Mouse (Mus musculus) intestine, embryonic 15.5 days (tissue): Measurements from ENCODE around the gene Rel. TPM values are rescaled to one million over a fixed set of nuclear protein-coding genes. Genes with fewer than 3 reads are reported as not detected.
"Not testable (repeated sequence)": the region's sequence is repeated elsewhere in the genome, so short reads cannot be mapped to it uniquely, and the experiment has no call there.

Experiments used
- ATAC-seq: fragments of 200-750 bp; cut with Nextera tagmentation; 2 replicates; pipeline ENCODE4 v1.8.0; 2017; ENCODE audit warnings: moderate TSS enrichment, moderate library complexity
- H3K27ac ChIP-seq: fragments of 300-500 bp; sonication (generic); 2 replicates; pipeline ENCODE4 v1.5.1; 2015; ENCODE audit warnings: mild to moderate bottlenecking, inconsistent platforms
- H3K27me3 ChIP-seq: fragments of 300-500 bp; sonication (generic); replicated peaks from 2 replicates; pipeline ENCODE4 v1.6.1; 2015; ENCODE audit warnings: inconsistent platforms
- H3K36me3 ChIP-seq: fragments of 300-500 bp; sonication (generic); 2 replicates; pipeline ENCODE4 v1.6.1; 2015; ENCODE audit warnings: inconsistent platforms
- H3K4me1 ChIP-seq: fragments of 300-500 bp; sonication (generic); replicated peaks from 2 replicates; pipeline ENCODE4 v1.6.1; 2015; ENCODE audit warnings: inconsistent platforms
- H3K4me2 ChIP-seq: fragments of 300-500 bp; sonication (generic); replicated peaks from 2 replicates; pipeline ENCODE4 v1.6.1; 2015; ENCODE audit warnings: mild to moderate bottlenecking, inconsistent platforms
- H3K4me3 ChIP-seq: fragments of 300-500 bp; sonication (generic); replicated peaks from 2 replicates; pipeline ENCODE4 v1.5.1; 2015; ENCODE audit warnings: inconsistent platforms
- H3K9ac ChIP-seq: fragments of 300-500 bp; sonication (generic); 2 replicates; pipeline ENCODE4 v1.6.1; 2015; ENCODE audit warnings: inconsistent platforms
- H3K9me3 ChIP-seq: fragments of 300-500 bp; sonication (generic); 2 replicates; pipeline ENCODE4 v1.6.1; 2016; ENCODE audit warnings: inconsistent platforms
- WGBS: fragments of 180-500 bp; shearing (Covaris S2); methylation state at CpG from one replicate; pipeline ENCODE4 v1.1.7; 2015; 5-methylcytosine and 5-hydroxymethylcytosine counted together
- polyA plus RNA-seq: library from polyadenylated mRNA; unstranded; fragments of >200 nt; fragmentation: Nextera tagmentation; extraction: Ambion mirVana; gene quantifications from 2 replicates; pipeline ENCODE4 v1.2.1, GENCODE M21; 2015

The Rel gene
- 0.73 and 0.80 TPM in 2 replicates for polyA plus RNA-seq

- Histone ChIP-seq H3K27me3 (no peaks in the 10 kb centered on the region), H3K4me1 (no peaks in the 10 kb centered on the region), H3K9ac (peak within 1 kb of the TSS; percentile 74), H3K4me3 (peak within 1 kb of the TSS; percentile 76), H3K9me3 (no peaks in the 10 kb centered on the region), H3K27ac (peak within 1 kb of the TSS; percentile 97), H3K36me3 (no peaks in the 10 kb centered on the region), H3K4me2 (peak within 1 kb of the TSS; percentile 74)
- under 1% methylated on average over 88 of the region's 88 CpGs for WGBS
- ATAC-seq, result peak; percentile 95
These were observed at the start of gene Rel for GRCm38 (mm10) chr11:23770760-23771506. Gene Rel, minus strand, starts transcription at chr11:23770970.

- H3K4me1 ChIP-seq, result no peaks in the 10 kb centered on the region
- no peaks in the 10 kb centered on the region for H3K36me3 ChIP-seq
- no peak overlapping the region for H3K4me2 ChIP-seq
- no peak overlapping the region for H3K9ac ChIP-seq
- no peaks in the 10 kb centered on the region for H3K27me3 ChIP-seq
- ATAC-seq, result no peak
- H3K9me3 ChIP-seq, result no peaks in the 10 kb centered on the region
- H3K4me3 ChIP-seq, result no peak overlapping the region
- 70% methylated on average over 1 of the region's 1 CpGs for WGBS
- no peak overlapping the region for H3K27ac ChIP-seq
These were observed 48.0 kb upstream of the Rel start for GRCm38 (mm10) chr11:23818745-23819144.

GRCm38 (mm10) chr11:23810741-23811140 is 40.0 kb upstream of the Rel start:
- Histone ChIP-seq H3K36me3 (no peaks in the 10 kb centered on the region), H3K4me1 (no peaks in the 10 kb centered on the region), H3K4me2 (no peak overlapping the region), H3K27me3 (no peaks in the 10 kb centered on the region), H3K9me3 (no peaks in the 10 kb centered on the region), H3K9ac (no peak overlapping the region), H3K4me3 (no peak overlapping the region), H3K27ac (no peak overlapping the region)
- 43% methylated on average over 2 of the region's 2 CpGs for WGBS
- no peak for ATAC-seq

GRCm38 (mm10) chr11:23805716-23806115 is 34.9 kb upstream of the Rel start:
- no peaks in the 10 kb centered on the region for H3K27me3 ChIP-seq
- WGBS, result 73% methylated on average over 3 of the region's 3 CpGs
- no peaks in the 10 kb centered on the region for H3K9me3 ChIP-seq
- H3K9ac ChIP-seq, result no peak overlapping the region
- ATAC-seq, result no peak
- no peak overlapping the region for H3K27ac ChIP-seq
- H3K4me3 ChIP-seq, result no peak overlapping the region
- no peaks in the 10 kb centered on the region for H3K4me1 ChIP-seq
- no peak overlapping the region for H3K4me2 ChIP-seq
- H3K36me3 ChIP-seq, result no peaks in the 10 kb centered on the region

- Histone ChIP-seq H3K27me3 (no peaks in the 10 kb centered on the region), H3K9ac (no peak overlapping the region), H3K9me3 (no peaks in the 10 kb centered on the region), H3K36me3 (no peaks in the 10 kb centered on the region), H3K4me2 (no peak overlapping the region), H3K27ac (no peak overlapping the region), H3K4me1 (no peaks in the 10 kb centered on the region), H3K4me3 (no peak overlapping the region)
- 67% methylated on average over 7 of the region's 7 CpGs for WGBS
- ATAC-seq, result no peak
These were observed 32.4 kb upstream of the Rel start for GRCm38 (mm10) chr11:23803136-23803535.

GRCm38 (mm10) chr11:23802256-23802655 is 31.5 kb upstream of the Rel start:
- Histone ChIP-seq H3K9ac (no peak overlapping the region), H3K4me3 (no peak overlapping the region), H3K36me3 (no peaks in the 10 kb centered on the region), H3K9me3 (no peaks in the 10 kb centered on the region), H3K27me3 (no peaks in the 10 kb centered on the region), H3K4me2 (no peak overlapping the region), H3K4me1 (no peaks in the 10 kb centered on the region), H3K27ac (no peak overlapping the region)
- WGBS, result 92% methylated on average over 1 of the region's 1 CpGs
- ATAC-seq, result no peak

GRCm38 (mm10) chr11:23801851-23802250 is 31.1 kb upstream of the Rel start:
- Histone ChIP-seq H3K27ac (no peak overlapping the region), H3K9ac (no peak overlapping the region), H3K4me2 (no peak overlapping the region), H3K27me3 (no peaks in the 10 kb centered on the region), H3K4me3 (no peak overlapping the region), H3K36me3 (no peaks in the 10 kb centered on the region), H3K4me1 (no peaks in the 10 kb centered on the region), H3K9me3 (no peaks in the 10 kb centered on the region)
- 58% methylated on average over 7 of the region's 7 CpGs for WGBS
- no peak for ATAC-seq

GRCm38 (mm10) chr11:23783677-23784076 is 12.9 kb upstream of the Rel start:
- not testable (repeated sequence) for H3K27ac ChIP-seq, H3K4me3 ChIP-seq, H3K9me3 ChIP-seq, H3K4me2 ChIP-seq, H3K36me3 ChIP-seq, H3K9ac ChIP-seq, H3K4me1 ChIP-seq, ATAC-seq, H3K27me3 ChIP-seq
- 91% methylated on average over 5 of the region's 5 CpGs for WGBS

- Histone ChIP-seq H3K9me3 (no peaks in the 10 kb centered on the region), H3K36me3 (no peaks in the 10 kb centered on the region), H3K4me2 (no peak overlapping the region), H3K4me3 (no peak overlapping the region), H3K27ac (no peak overlapping the region), H3K4me1 (no peaks in the 10 kb centered on the region), H3K9ac (no peak overlapping the region), H3K27me3 (no peaks in the 10 kb centered on the region)
- ATAC-seq, result no peak
- 83% methylated on average over 5 of the region's 5 CpGs for WGBS
These were observed 12.3 kb upstream of the Rel start for GRCm38 (mm10) chr11:23783085-23783484.

GRCm38 (mm10) chr11:23782038-23782437 is 11.3 kb upstream of the Rel start:
- no peak overlapping the region for H3K4me3 ChIP-seq
- no peak overlapping the region for H3K9ac ChIP-seq
- no peaks in the 10 kb centered on the region for H3K27me3 ChIP-seq
- H3K9me3 ChIP-seq, result no peaks in the 10 kb centered on the region
- no peak overlapping the region for H3K4me2 ChIP-seq
- no peaks in the 10 kb centered on the region for H3K36me3 ChIP-seq
- H3K4me1 ChIP-seq, result no peaks in the 10 kb centered on the region
- no peak overlapping the region for H3K27ac ChIP-seq
- ATAC-seq, result no peak
- WGBS, result 68% methylated on average over 3 of the region's 3 CpGs

- H3K4me2 ChIP-seq, result no peak overlapping the region
- H3K27me3 ChIP-seq, result no peaks in the 10 kb centered on the region
- no peak for ATAC-seq
- H3K36me3 ChIP-seq, result no peaks in the 10 kb centered on the region
- no peaks in the 10 kb centered on the region for H3K4me1 ChIP-seq
- H3K9me3 ChIP-seq, result no peaks in the 10 kb centered on the region
- no peak overlapping the region for H3K4me3 ChIP-seq
- 83% methylated on average over 8 of the region's 8 CpGs for WGBS
- no peak overlapping the region for H3K27ac ChIP-seq
- H3K9ac ChIP-seq, result no peak overlapping the region
These were observed 8.0 kb upstream of the Rel start for GRCm38 (mm10) chr11:23778787-23779201.

GRCm38 (mm10) chr11:23772471-23772870 is 1.7 kb upstream of the Rel start:
- no peak overlapping the region for H3K4me2 ChIP-seq
- no peak overlapping the region for H3K9ac ChIP-seq
- H3K9me3 ChIP-seq, result no peaks in the 10 kb centered on the region
- no peak overlapping the region for H3K4me3 ChIP-seq
- H3K27me3 ChIP-seq, result no peaks in the 10 kb centered on the region
- H3K27ac ChIP-seq, result no peak overlapping the region
- H3K36me3 ChIP-seq, result no peaks in the 10 kb centered on the region
- WGBS, result 47% methylated on average over 1 of the region's 1 CpGs
- ATAC-seq, result no peak
- H3K4me1 ChIP-seq, result no peaks in the 10 kb centered on the region

- Histone ChIP-seq H3K9ac (peak overlapping the region; percentile 74), H3K4me1 (no peaks in the 10 kb centered on the region), H3K4me2 (peak overlapping the region; percentile 74), H3K9me3 (no peaks in the 10 kb centered on the region), H3K27ac (peak overlapping the region; percentile 97), H3K4me3 (peak overlapping the region; percentile 76), H3K36me3 (no peaks in the 10 kb centered on the region), H3K27me3 (no peaks in the 10 kb centered on the region)
- WGBS, result 6% methylated on average over 21 of the region's 21 CpGs
- ATAC-seq, result peak; percentile 33
These were observed 832 bp upstream of the Rel start for GRCm38 (mm10) chr11:23771507-23772097.
